Mouse (Mus musculus) effector memory CD4-positive, alpha-beta T cell, adult 5 months (primary cell): ENCODE measurements around the gene Odf4. TPM values are rescaled to one million over a fixed set of nuclear protein-coding genes. Genes with fewer than 3 reads are reported as not detected.

Experiments
- polyA plus RNA-seq: library from polyadenylated mRNA; unstranded; fragments of 100-300 nt; shearing (Covaris generic); gene quantifications from one replicate; pipeline ENCODE4 v1.2.1, GENCODE M21; 2017

Gene Odf4
- polyA plus RNA-seq = not detected

DNA sequence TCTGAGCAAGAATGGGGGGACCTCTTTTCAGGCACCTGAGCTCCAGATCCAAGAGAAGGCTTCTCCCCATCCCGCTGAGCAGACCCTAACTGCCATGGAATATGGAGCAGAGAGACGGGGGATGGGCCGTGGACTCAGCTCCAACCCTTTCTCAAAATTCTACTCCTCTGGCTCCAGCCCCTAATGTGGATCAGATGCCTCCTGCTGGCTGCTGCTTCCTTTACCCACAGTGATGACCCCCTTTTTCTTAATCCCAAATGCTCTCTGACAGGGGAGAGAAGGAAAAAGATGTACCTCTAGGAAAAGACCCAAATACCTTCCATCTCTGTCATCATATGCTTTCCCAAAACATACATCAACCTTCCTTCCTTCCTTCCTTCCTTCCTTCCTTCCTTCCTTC is at the start of gene Odf4:
Gene Odf4 (minus strand): TSS at position 101 of the 400 bp plus-strand sequence.

DNA sequence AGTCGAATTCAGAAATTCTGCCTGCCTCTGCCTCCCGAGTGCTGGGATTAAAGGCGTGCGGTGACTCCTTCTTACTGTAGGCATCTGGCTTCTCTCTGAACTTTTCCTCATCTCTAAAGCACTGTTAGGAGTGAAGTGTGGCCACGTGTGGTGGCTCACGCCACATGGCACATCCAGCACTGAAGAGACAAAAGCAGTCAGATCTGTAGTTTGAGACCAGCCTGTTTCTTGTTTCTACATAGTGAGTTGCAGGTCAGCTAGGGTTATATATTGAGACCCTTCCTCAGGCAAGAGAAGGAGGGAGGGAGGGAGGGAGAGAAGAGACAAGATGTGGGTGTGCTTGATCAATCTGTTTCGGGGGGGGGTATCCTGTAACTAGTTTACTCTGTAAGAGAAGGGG is 48.2 kb upstream of the Odf4 start, which contains the start of gene Rangrf:
Gene Rangrf (minus strand): TSS at position 101 of the 400 bp plus-strand sequence.

DNA sequence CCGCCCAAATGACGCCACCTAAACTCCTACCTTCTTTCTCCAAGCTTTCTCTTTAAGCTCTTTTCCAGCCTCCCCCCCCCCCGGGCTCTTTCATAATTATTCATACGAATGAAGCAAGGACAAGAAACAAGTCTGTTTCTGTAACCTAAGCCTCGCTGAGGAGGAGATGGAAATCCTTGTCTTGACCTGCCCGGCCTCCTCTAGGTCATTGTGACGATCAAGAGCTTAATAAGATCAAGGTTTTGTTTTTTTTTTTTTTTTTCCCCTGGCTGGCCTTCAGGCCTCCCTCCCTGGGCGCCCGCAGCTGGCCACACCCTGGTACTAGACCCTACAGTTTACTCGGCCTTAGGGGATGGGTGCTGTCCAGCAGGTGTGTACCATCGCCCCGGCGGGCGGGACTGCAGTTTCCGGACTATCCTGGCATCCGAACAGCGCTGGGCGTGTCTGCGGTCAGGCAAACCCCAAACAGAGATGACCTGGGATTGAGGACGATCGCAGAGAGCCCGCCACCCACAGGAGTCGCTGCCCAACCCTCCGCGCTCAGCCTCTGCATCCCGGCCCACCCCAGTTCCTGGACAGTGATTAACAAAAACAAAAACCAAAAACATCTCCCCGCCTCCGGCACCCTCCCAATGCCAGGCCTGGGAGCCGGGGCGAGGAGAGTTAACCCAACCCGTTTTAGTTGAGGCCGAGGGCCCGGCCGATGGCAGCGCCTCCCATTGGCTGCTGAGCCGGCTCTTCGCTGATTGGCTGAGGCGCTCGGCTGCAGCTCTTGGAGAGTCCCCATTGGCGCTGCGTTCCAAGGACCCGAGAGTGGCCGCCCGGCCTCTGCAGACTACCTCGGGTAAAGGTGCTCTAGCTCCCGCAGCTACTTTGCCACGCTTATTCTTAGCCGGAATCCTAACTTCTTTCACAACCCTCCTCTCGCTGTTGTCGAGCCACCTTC is 40.7 kb upstream of the Odf4 start, which contains the start of gene Slc25a35:
Gene Slc25a35 (plus strand): TSS at position 795 of the 946 bp plus-strand sequence.

DNA sequence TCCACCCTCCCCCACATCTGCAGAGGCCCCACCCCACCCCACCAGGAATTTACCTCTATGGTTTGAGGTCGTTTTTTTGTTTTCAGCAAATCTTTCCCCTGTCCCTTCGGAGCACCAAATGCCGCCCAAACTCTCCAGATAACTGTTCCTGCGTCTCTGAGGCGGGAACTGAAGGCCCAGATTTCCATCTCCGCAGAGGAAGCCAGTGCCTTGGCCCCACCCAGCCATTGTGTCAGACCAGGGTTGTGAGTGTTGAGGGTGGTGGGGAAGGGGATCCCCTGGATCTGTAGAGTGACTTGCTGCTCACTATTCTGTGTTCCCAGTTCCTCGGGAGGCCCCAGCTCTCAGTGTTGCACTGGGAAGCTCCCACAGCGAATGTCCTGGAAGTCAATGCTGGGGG is 30.4 kb upstream of the Odf4 start, which contains the start of gene Arhgef15:
Gene Arhgef15 (minus strand): TSS at position 173 of the 400 bp plus-strand sequence.

DNA sequence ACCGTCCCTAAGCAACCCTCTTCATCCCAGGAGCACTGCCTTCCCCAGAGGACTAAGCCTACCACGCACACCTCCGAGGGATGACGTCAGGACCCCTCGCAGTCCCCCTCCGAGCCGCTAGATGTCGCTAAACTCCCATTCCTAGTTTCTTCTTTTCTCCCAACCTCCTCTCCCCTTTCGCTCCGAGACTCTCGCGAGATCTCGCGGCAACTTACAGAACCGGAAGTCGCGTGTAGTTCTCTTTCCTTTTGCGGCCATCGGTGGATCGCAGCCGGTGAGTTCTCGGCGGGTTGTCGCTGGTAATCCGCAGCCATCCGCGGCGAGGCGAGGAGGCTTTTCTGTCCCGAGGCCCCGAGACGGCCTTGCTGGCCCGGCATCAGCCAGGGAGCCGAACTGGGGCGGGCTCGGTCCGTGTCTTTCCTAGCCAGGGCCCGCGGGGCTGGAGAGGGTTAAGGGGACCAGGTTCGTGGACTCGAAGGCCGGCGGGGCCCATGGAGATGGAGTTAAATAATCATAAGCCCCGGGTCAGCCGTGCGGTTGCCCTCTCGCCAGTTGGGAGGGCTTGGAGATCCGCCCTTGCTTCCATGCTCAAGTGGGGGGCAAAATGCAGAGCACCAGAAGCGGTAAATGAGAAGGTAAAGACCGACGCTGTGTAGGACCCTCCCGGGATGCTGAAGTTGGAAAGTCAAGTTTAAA is 25.4 kb downstream of the Odf4 start, which contains the start of gene Rpl26:
Gene Rpl26 (plus strand): TSS at position 233 of the 696 bp plus-strand sequence.

DNA sequence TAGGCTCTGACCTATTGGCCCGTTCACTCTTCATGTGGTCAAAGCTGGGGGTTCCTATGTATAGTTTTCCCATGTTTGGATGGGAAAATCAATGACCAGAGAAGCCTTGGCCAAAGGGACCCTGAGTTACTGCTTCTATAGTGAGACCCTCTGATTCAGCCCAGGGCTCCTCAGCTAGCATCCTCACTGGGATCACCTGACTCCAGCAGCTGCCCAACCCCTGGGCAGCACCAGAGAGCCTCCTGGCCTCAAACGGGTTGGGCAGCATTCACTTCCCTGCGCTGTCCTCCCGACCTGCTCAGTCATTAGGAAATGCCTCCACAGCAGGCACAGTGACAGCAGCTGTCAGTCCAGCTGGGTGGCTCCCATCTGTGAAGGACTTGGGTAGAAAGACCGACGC is 38.6 kb downstream of the Odf4 start, which contains the start of gene Rnf222:
Gene Rnf222 (plus strand): TSS at position 301 of the 400 bp plus-strand sequence.

Other genes with a start within 250 kb of the Odf4 start
- gene Myh10, start 235.5 kb downstream of the Odf4 start, polyA plus RNA-seq = 1.6 TPM
- gene Ndel1, start 55.2 kb downstream of the Odf4 start, polyA plus RNA-seq = 167 TPM
- not detected for gene Rnf222, start 38.5 kb downstream of the Odf4 start, polyA plus RNA-seq
- gene Rpl26, start 25.5 kb downstream of the Odf4 start, polyA plus RNA-seq = 834 TPM
- not detected for gene Arhgef15, start 30.4 kb upstream of the Odf4 start, polyA plus RNA-seq
- gene Slc25a35, start 41.0 kb upstream of the Odf4 start, polyA plus RNA-seq = 4.2 TPM
- gene Rangrf, start 48.1 kb upstream of the Odf4 start, polyA plus RNA-seq = 8.2 TPM
- gene Pfas, start 81.4 kb upstream of the Odf4 start, polyA plus RNA-seq = 2.6 TPM
- gene Ctc1, start 88.8 kb upstream of the Odf4 start, polyA plus RNA-seq = 15.3 TPM
- 0.87 TPM for gene Aurkb, start 118.6 kb upstream of the Odf4 start, polyA plus RNA-seq
- gene Borcs6, start 132.6 kb upstream of the Odf4 start, polyA plus RNA-seq = 6.9 TPM
- 6.6 TPM for gene Tmem107, start 143.7 kb upstream of the Odf4 start, polyA plus RNA-seq
- gene Vamp2, start 161.4 kb upstream of the Odf4 start, polyA plus RNA-seq = 282 TPM
- 136 TPM for gene Per1, start 168.1 kb upstream of the Odf4 start, polyA plus RNA-seq
- gene Hes7, start 193.3 kb upstream of the Odf4 start, polyA plus RNA-seq = 0.41 TPM
- gene 9130213A22Rik, start 195.5 kb upstream of the Odf4 start, polyA plus RNA-seq = not detected
- 0.36 TPM for gene Aloxe3, start 198.8 kb upstream of the Odf4 start, polyA plus RNA-seq
- gene Alox12b, start 229.9 kb upstream of the Odf4 start, polyA plus RNA-seq = not detected